Mouse (Mus musculus): ENCODE results near the gene Sigmar1.

Sigmar1 gene

GRCm38 (mm10) chr4:41756440-41756839 is 483 bp upstream of the Sigmar1 start:
- no peak for DNase-seq (ENCODE audit: low read depth, low spot score)

- no peak for DNase-seq (ENCODE audit: low read depth, low spot score)
Measured at GRCm38 (mm10) chr4:41754797-41755337, 1.1 kb downstream of the Sigmar1 start, which contains the start of gene Galt. Gene Galt, plus strand, starts transcription at chr4:41755228.

- no peak for DNase-seq (ENCODE audit: low read depth, low spot score)
Measured at GRCm38 (mm10) chr4:41745021-41745420, 10.9 kb downstream of the Sigmar1 start.

- DNase-seq (ENCODE audit: low read depth, low spot score), result no peak
Measured at GRCm38 (mm10) chr4:41744131-41744530, 11.8 kb downstream of the Sigmar1 start.

- DNase-seq (ENCODE audit: low read depth, low spot score), result peak; percentile 96
Measured at GRCm38 (mm10) chr4:41741158-41741560, 14.8 kb downstream of the Sigmar1 start.

GRCm38 (mm10) chr4:41740380-41741157 is 15.4 kb downstream of the Sigmar1 start:
- peak; percentile 50 for DNase-seq (ENCODE audit: low read depth, low spot score)

- DNase-seq (ENCODE audit: low read depth, low spot score), result no peak
Measured at GRCm38 (mm10) chr4:41739260-41739659, 16.7 kb downstream of the Sigmar1 start.

- DNase-seq (ENCODE audit: low read depth, low spot score), result no peak
Measured at GRCm38 (mm10) chr4:41738256-41738603, 17.7 kb downstream of the Sigmar1 start.

GRCm38 (mm10) chr4:41737602-41738255 is 18.2 kb downstream of the Sigmar1 start:
- peak; percentile 81 for DNase-seq (ENCODE audit: low read depth, low spot score)

GRCm38 (mm10) chr4:41731052-41731765 is 24.7 kb downstream of the Sigmar1 start, which contains the start of gene Arid3c:
Gene Arid3c, minus strand, starts transcription at chr4:41731142.
- DNase-seq (ENCODE audit: low read depth, low spot score), result peak; percentile 47

- no peak for DNase-seq (ENCODE audit: low read depth, low spot score)
Measured at GRCm38 (mm10) chr4:41726826-41727621, 28.9 kb downstream of the Sigmar1 start.

- peak; percentile 94 for DNase-seq (ENCODE audit: low read depth, low spot score)
Measured at GRCm38 (mm10) chr4:41722918-41723351, 33.0 kb downstream of the Sigmar1 start, which contains the start of gene Dctn3. Gene Dctn3, minus strand, starts transcription at chr4:41723170.

GRCm38 (mm10) chr4:41716834-41717233 is 39.1 kb downstream of the Sigmar1 start:
- no peak for DNase-seq (ENCODE audit: low read depth, low spot score)

GRCm38 (mm10) chr4:41715596-41715995 is 40.4 kb downstream of the Sigmar1 start:
- peak; percentile 58 for DNase-seq (ENCODE audit: low read depth, low spot score)

GRCm38 (mm10) chr4:41715082-41715481 is 40.9 kb downstream of the Sigmar1 start:
- DNase-seq (ENCODE audit: low read depth, low spot score), result no peak

- peak; percentile 71 for DNase-seq (ENCODE audit: low read depth, low spot score)
Measured at GRCm38 (mm10) chr4:41714276-41714675, 41.7 kb downstream of the Sigmar1 start.

- peak; percentile 89 for DNase-seq (ENCODE audit: low read depth, low spot score)
Measured at GRCm38 (mm10) chr4:41713197-41714067, 42.5 kb downstream of the Sigmar1 start, which contains the start of gene Rpp25l. Gene Rpp25l, minus strand, starts transcription at chr4:41713534.

- DNase-seq (ENCODE audit: low read depth, low spot score), result no peak
Measured at GRCm38 (mm10) chr4:41712421-41713196, 43.3 kb downstream of the Sigmar1 start.

- no peak for DNase-seq (ENCODE audit: low read depth, low spot score)
Measured at GRCm38 (mm10) chr4:41711705-41712375, 44.1 kb downstream of the Sigmar1 start.

Measured in CD4-positive helper T cell, adult 2 months (primary cell).